Mouse (Mus musculus): ENCODE data around the gene Capza2.

GRCm38 (mm10) chr6:17620823-17621222, 15.2 kb upstream of the Capza2 start:
- TF ChIP-seq CTCF (IDR thresholded peaks at IDR 0.05; ENCODE audit: low read depth): no peak
- TF ChIP-seq EP300 (optimal IDR thresholded peaks at IDR 0.05): no peak
